Mouse (Mus musculus) frontal cortex, postnatal 14 days (tissue): ENCODE measurements at regions not wholly inside any gene's neighbourhood (a gene's known extent, or its start where the extent isn't known, plus 50 kb on each side); places are given as distances from the start of the nearest gene placed in this dataset.

Experiments used
- DNase-seq, 2 experiments: peaks; one replicate each; pipeline ENCODE4 v3.0.0; 2022; ENCODE audit warnings: low spot score in 2 of 2

- no peak for DNase-seq
Measured at GRCm38 (mm10) chr6:147970162-147970608, 76.9 kb upstream of the Far2 start.

GRCm38 (mm10) chr6:147972552-147972951, 74.5 kb upstream of the Far2 start:
- no peak for DNase-seq

- no peak for DNase-seq
Measured at GRCm38 (mm10) chr6:147973059-147973458, 74.0 kb upstream of the Far2 start.

- no peak for DNase-seq
Measured at GRCm38 (mm10) chr6:147975917-147976316, 71.1 kb upstream of the Far2 start.

GRCm38 (mm10) chr6:147989381-147989780, 57.7 kb upstream of the Far2 start:
- no peak for DNase-seq
